Mouse (Mus musculus) hindbrain, embryonic 12.5 days (tissue): ENCODE measurements at regions not wholly inside any gene's neighbourhood (a gene's known extent, or its start where the extent isn't known, plus 50 kb on each side); places are given as distances from the start of the nearest gene placed in this dataset.

Experiments used
- ATAC-seq: fragments of 200-750 bp; cut with Nextera tagmentation; 2 replicates; pipeline ENCODE4 v1.8.0; 2017; ENCODE audit warnings: moderate TSS enrichment; ENCODE audit not compliant: low FRiP score
- H3K27ac ChIP-seq: fragments of 300-500 bp; sonication (generic); 2 replicates; pipeline ENCODE4 v1.5.1; 2016; ENCODE audit warnings: mild to moderate bottlenecking
- H3K27me3 ChIP-seq: fragments of 300-500 bp; sonication (generic); 2 replicates; pipeline ENCODE4 v1.6.1; 2016; ENCODE audit warnings: mild to moderate bottlenecking
- H3K36me3 ChIP-seq: fragments of 300-500 bp; sonication (generic); 2 replicates; pipeline ENCODE4 v1.6.1; 2016; ENCODE audit warnings: mild to moderate bottlenecking
- H3K4me1 ChIP-seq: fragments of 300-500 bp; sonication (generic); 2 replicates; pipeline ENCODE4 v1.6.1; 2016
- H3K4me2 ChIP-seq: fragments of 300-500 bp; sonication (generic); replicated peaks from 2 replicates; pipeline ENCODE4 v1.6.1; 2016; ENCODE audit warnings: mild to moderate bottlenecking
- H3K4me3 ChIP-seq: fragments of 300-500 bp; sonication (generic); 2 replicates; pipeline ENCODE4 v1.5.1; 2016; ENCODE audit warnings: mild to moderate bottlenecking
- H3K9ac ChIP-seq: fragments of 300-500 bp; sonication (generic); 2 replicates; pipeline ENCODE4 v1.6.1; 2016; ENCODE audit warnings: mild to moderate bottlenecking, moderate library complexity
- H3K9me3 ChIP-seq: fragments of 300-500 bp; sonication (generic); replicated peaks from 2 replicates; pipeline ENCODE4 v1.6.1; 2016; ENCODE audit warnings: mild to moderate bottlenecking
- WGBS: fragments of 180-500 bp; shearing (Covaris S2); methylation state at CpG from one replicate; pipeline ENCODE4 v1.1.7; 2016; 5-methylcytosine and 5-hydroxymethylcytosine counted together

GRCm38 (mm10) chr2:17839649-17840048 is 108.4 kb upstream of the Nebl start:
- no peaks in the 10 kb centered on the region for H3K9me3 ChIP-seq
- ATAC-seq, result peak; percentile 11
- no peaks in the 10 kb centered on the region for H3K27me3 ChIP-seq
- no peaks in the 10 kb centered on the region for H3K36me3 ChIP-seq
- WGBS, result 61% methylated on average over 4 of the region's 4 CpGs
- H3K4me2 ChIP-seq, result peak overlapping the region; percentile 36
- no peak overlapping the region for H3K4me3 ChIP-seq
- no peak overlapping the region for H3K9ac ChIP-seq
- peaks cover 29% of the 10 kb centered on the region for H3K4me1 ChIP-seq
- peak overlapping the region; percentile 53; the same call in 1 of the 2 replicates for H3K27ac ChIP-seq

DNA sequence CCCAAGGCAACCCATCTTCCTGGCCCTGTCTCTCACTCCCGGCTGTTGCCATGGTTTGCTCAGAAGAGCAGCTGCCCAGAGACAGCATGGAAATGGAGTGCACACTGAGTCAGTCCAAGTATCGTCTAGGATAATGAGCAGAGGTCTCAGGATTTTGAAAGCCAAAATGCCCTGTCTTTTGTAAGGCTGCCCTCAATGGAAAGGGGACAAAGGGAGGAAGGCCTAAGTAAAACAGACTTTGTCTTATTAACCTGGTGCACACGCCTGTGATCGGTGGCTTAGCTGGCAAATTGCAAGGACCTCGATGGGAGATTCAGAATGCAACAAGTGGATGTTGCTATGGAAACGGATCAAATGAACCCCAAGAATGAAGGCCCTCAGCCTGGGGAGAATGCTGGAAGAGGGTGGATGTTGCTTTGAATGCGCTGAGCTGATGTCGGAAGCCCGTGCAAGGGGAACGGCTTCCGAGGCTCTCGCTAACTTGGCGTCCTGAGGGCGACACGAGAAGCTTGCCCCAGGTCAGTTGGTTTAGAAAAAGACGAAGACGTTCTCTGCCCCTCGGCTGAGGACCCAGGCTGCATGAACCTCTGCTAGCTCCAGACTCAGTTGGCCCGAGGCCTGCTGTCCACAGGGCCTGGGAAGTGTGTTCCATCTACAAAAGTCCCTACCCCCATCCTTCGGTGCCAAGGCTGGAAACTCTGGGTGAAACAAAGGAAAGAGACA is 107.8 kb upstream of the Nebl start:
- peak; percentile 71 for ATAC-seq
- no peak overlapping the region for H3K4me3 ChIP-seq
- peak overlapping the region; percentile 53 for H3K27ac ChIP-seq
- H3K27me3 ChIP-seq, result no peaks in the 10 kb centered on the region
- H3K36me3 ChIP-seq, result no peaks in the 10 kb centered on the region
- H3K9me3 ChIP-seq, result no peaks in the 10 kb centered on the region
- WGBS, result 37% methylated on average over 20 of the region's 20 CpGs
- H3K4me2 ChIP-seq, result peak overlapping the region; percentile 36
- peaks cover 29% of the 10 kb centered on the region for H3K4me1 ChIP-seq
- H3K9ac ChIP-seq, result no peak overlapping the region

GRCm38 (mm10) chr2:17838381-17838680 is 107.1 kb upstream of the Nebl start:
- no peaks in the 10 kb centered on the region for H3K27me3 ChIP-seq
- ATAC-seq, result no peak
- H3K9ac ChIP-seq, result no peak overlapping the region
- H3K4me3 ChIP-seq, result no peak overlapping the region
- peaks cover 29% of the 10 kb centered on the region for H3K4me1 ChIP-seq
- H3K36me3 ChIP-seq, result no peaks in the 10 kb centered on the region
- WGBS, result 45% methylated on average over 7 of the region's 7 CpGs
- H3K4me2 ChIP-seq, result peak overlapping the region; percentile 23; the same call in 1 of the 2 replicates
- H3K9me3 ChIP-seq, result no peaks in the 10 kb centered on the region
- H3K27ac ChIP-seq, result no peak overlapping the region

- no peak for ATAC-seq
- no peaks in the 10 kb centered on the region for H3K9me3 ChIP-seq
- H3K36me3 ChIP-seq, result no peaks in the 10 kb centered on the region
- peaks cover 29% of the 10 kb centered on the region for H3K4me1 ChIP-seq
- H3K27me3 ChIP-seq, result no peaks in the 10 kb centered on the region
- no peak overlapping the region for H3K4me3 ChIP-seq
- 60% methylated on average over 14 of the region's 14 CpGs for WGBS
- no peak overlapping the region for H3K9ac ChIP-seq
- H3K27ac ChIP-seq, result no peak overlapping the region
- H3K4me2 ChIP-seq, result peak overlapping the region; percentile 23; the same call in 1 of the 2 replicates
These were observed 106.5 kb upstream of the Nebl start for GRCm38 (mm10) chr2:17837541-17838380.

DNA sequence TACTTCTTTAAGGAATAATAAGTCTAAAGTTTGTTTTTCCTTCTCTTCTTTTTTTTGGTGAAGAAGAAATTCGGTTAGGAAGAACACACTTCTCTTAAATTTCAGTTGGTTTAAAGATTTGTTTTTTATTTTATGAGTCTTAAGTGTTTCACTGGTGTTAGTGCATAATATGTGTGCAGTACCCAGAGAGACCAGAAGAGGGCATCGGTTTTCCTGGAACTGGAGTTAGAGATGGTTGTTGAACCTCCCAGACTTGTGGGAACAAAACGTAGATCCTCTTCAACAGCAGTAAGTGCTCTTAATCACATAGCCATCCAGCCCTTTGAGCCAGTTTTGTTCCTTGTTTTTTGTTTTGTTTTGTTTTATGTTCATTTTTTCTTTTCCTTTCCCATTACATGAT is 101.5 kb upstream of the Nebl start:
- no peak overlapping the region for H3K4me2 ChIP-seq
- H3K27ac ChIP-seq, result no peak overlapping the region
- ATAC-seq, result no peak
- WGBS, result 78% methylated on average over 3 of the region's 3 CpGs
- no peaks in the 10 kb centered on the region for H3K27me3 ChIP-seq
- peaks cover 4% of the 10 kb centered on the region; the same call in 1 of the 2 replicates for H3K4me1 ChIP-seq
- H3K9ac ChIP-seq, result no peak overlapping the region
- no peak overlapping the region for H3K4me3 ChIP-seq
- H3K36me3 ChIP-seq, result no peaks in the 10 kb centered on the region
- H3K9me3 ChIP-seq, result no peaks in the 10 kb centered on the region

- Histone ChIP-seq H3K27ac (no peak overlapping the region), H3K36me3 (no peaks in the 10 kb centered on the region), H3K4me2 (no peak overlapping the region), H3K9me3 (no peaks in the 10 kb centered on the region), H3K27me3 (no peaks in the 10 kb centered on the region), H3K4me3 (no peak overlapping the region), H3K9ac (no peak overlapping the region), H3K4me1 (no peaks in the 10 kb centered on the region)
- ATAC-seq, result no peak
- 86% methylated on average over 5 of the region's 5 CpGs for WGBS
These were observed 99.0 kb upstream of the Nebl start for GRCm38 (mm10) chr2:17830216-17830615.

DNA sequence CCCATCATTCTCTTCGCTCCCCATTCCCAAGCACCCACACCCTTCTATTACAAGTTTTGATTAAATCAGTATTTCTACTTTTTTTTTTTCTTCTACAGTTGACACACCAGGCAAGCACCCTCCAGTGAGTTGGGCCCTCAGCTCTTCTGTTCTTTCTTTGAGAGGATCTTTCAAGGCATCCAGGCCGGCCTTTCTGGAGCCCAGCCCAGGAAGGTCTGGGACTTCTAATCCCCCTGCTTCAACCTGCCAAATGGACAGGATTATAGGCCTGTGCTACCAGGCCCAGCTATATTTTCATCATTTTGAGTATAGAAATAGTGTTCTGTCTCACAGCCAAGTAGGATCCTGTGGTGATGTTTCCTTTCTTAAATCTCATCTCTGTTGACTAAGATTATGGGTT is 94.0 kb upstream of the Nebl start:
- no peak overlapping the region for H3K4me3 ChIP-seq
- H3K9me3 ChIP-seq, result no peaks in the 10 kb centered on the region
- H3K27ac ChIP-seq, result no peak overlapping the region
- no peaks in the 10 kb centered on the region for H3K27me3 ChIP-seq
- no peak overlapping the region for H3K4me2 ChIP-seq
- H3K36me3 ChIP-seq, result no peaks in the 10 kb centered on the region
- H3K4me1 ChIP-seq, result no peaks in the 10 kb centered on the region
- no peak overlapping the region for H3K9ac ChIP-seq
- ATAC-seq, result no peak
- WGBS, result 86% methylated on average over 2 of the region's 2 CpGs

- Histone ChIP-seq H3K4me3 (no peak overlapping the region), H3K4me1 (no peaks in the 10 kb centered on the region), H3K27ac (no peak overlapping the region), H3K9ac (no peak overlapping the region), H3K27me3 (no peaks in the 10 kb centered on the region), H3K9me3 (no peaks in the 10 kb centered on the region), H3K36me3 (no peaks in the 10 kb centered on the region), H3K4me2 (no peak overlapping the region)
- ATAC-seq, result no peak
- WGBS, result 85% methylated on average over 5 of the region's 5 CpGs
These were observed 92.9 kb upstream of the Nebl start for GRCm38 (mm10) chr2:17824176-17824575.

DNA sequence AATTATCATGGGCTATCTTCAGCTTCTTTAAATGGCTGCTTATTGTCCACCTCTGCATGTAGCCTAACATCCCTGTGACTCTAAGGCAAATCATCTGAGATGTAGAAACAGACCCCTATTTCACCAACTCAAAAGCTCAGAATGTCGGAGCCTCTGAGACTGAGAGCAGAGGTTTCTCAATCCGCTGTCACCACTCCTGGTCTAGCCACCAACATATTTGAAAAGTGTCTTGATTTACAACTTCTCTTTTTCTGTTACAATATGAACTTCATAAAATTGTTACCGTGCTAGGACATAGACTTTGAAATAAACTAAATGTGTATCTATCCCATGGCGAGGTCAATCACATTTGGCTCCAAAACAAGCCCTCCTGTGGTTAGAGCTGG is 91.3 kb upstream of the Nebl start:
- 84% methylated on average over 4 of the region's 4 CpGs for WGBS
- Histone ChIP-seq H3K36me3 (no peaks in the 10 kb centered on the region), H3K4me2 (no peak overlapping the region), H3K9ac (no peak overlapping the region), H3K27ac (no peak overlapping the region), H3K9me3 (no peaks in the 10 kb centered on the region), H3K4me3 (no peak overlapping the region), H3K27me3 (no peaks in the 10 kb centered on the region), H3K4me1 (no peaks in the 10 kb centered on the region)
- ATAC-seq, result no peak

DNA sequence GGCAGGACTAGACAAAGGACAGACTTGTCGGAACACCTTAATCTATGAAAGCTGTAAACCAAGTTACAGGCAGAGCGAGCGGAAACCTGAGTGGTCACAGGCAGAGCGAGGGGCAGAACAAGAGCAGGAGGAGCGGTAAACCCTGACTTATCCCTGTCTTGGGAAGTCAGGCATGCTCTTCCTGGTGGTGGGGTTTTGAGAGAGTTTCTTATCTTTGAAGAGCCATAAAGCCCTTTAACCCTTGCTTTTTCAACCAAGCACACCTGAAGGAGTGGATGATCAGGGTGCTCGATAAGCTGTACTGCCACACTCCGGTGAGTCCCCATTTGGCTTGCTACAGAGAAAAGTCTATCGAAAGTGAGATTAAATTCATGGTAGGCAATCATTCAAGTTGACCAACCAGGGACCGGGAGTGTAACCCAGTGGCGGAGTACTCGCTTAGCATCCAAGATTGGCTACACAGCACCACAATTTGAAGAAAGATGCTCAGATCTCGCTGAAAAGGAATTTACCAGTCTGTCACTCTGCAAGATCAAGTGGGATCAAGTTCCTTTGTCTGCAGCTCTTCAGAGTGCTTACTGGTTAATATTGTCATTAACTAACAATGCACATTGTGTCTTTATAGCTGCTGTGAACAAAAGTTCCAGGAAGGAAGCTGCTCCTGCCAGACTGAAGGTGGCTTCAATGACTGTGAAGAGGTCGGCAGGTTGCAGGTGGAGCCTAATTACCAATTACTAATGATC is 90.8 kb upstream of the Nebl start:
- WGBS, result 81% methylated on average over 13 of the region's 13 CpGs
- no peak overlapping the region for H3K9ac ChIP-seq
- H3K27me3 ChIP-seq, result no peaks in the 10 kb centered on the region
- H3K36me3 ChIP-seq, result no peaks in the 10 kb centered on the region
- H3K9me3 ChIP-seq, result no peaks in the 10 kb centered on the region
- H3K27ac ChIP-seq, result no peak overlapping the region
- no peak for ATAC-seq
- H3K4me3 ChIP-seq, result no peak overlapping the region
- H3K4me2 ChIP-seq, result no peak overlapping the region
- H3K4me1 ChIP-seq, result no peaks in the 10 kb centered on the region

- Histone ChIP-seq H3K9ac (no peak overlapping the region), H3K4me2 (no peak overlapping the region), H3K4me3 (no peak overlapping the region), H3K4me1 (peaks cover 3% of the 10 kb centered on the region; the same call in 1 of the 2 replicates), H3K36me3 (no peaks in the 10 kb centered on the region), H3K27me3 (no peaks in the 10 kb centered on the region), H3K9me3 (no peaks in the 10 kb centered on the region), H3K27ac (no peak overlapping the region)
- WGBS, result 18% methylated on average over 7 of the region's 7 CpGs
- no peak for ATAC-seq
These were observed 80.8 kb upstream of the Nebl start for GRCm38 (mm10) chr2:17811943-17812670.
